Mouse (Mus musculus): ENCODE data around the gene Bex1. TPM values are rescaled to one million over a fixed set of nuclear protein-coding genes. Genes with fewer than 3 reads are reported as not detected.
A peak's percentile ranks its signal among the peaks of the same experiment; 100 is the strongest.

The Bex1 gene
- total RNA-seq, 2 experiments from 2014 or later: 1.8 TPM; not detected in 1

- no peak for ATAC-seq (replicated peaks; ENCODE audit: poor library complexity, severe bottlenecking)
These were observed 42.5 kb downstream of the Bex1 start for GRCm38 (mm10) chrX:136172786-136173185.

- ATAC-seq (replicated peaks; ENCODE audit: poor library complexity, severe bottlenecking): peak; percentile 99
These were observed 43.2 kb downstream of the Bex1 start, which contains the start of gene Tceal8 for GRCm38 (mm10) chrX:136172118-136172551. Gene Tceal8 (minus strand): TSS chrX:136172342.

GRCm38 (mm10) chrX:136171189-136172117, 43.9 kb downstream of the Bex1 start:
- ATAC-seq (replicated peaks; ENCODE audit: poor library complexity, severe bottlenecking): peak; percentile 31

- no peak for ATAC-seq (replicated peaks; ENCODE audit: poor library complexity, severe bottlenecking)
These were observed 44.7 kb downstream of the Bex1 start for GRCm38 (mm10) chrX:136170625-136171024.

Other genes starting within 250 kb of the Bex1 start
- 3.1 and 4.7 TPM in 2 replicates for gene Arxes2, start 221.7 kb downstream of the Bex1 start, total RNA-seq (2014; fragmentation: Nextera tagmentation)
- 0.41 TPM in 1 of 2 replicates, not detected in the other for gene Arxes2, start 221.7 kb downstream of the Bex1 start, total RNA-seq (2017)
- not detected in 2 replicates for gene Arxes1, start 182.1 kb downstream of the Bex1 start, total RNA-seq (2014; fragmentation: Nextera tagmentation)
- not detected in 2 replicates for gene Arxes1, start 182.1 kb downstream of the Bex1 start, total RNA-seq (2017)
- not detected in 2 replicates for gene Bex2, start 147.3 kb downstream of the Bex1 start, total RNA-seq (2014; fragmentation: Nextera tagmentation)
- gene Bex2, start 147.3 kb downstream of the Bex1 start, total RNA-seq (2017): 1.1 and 1.5 TPM in 2 replicates
- not detected in 2 replicates for gene Nxf3, start 130.3 kb downstream of the Bex1 start, total RNA-seq (2014; fragmentation: Nextera tagmentation)
- gene Nxf3, start 130.3 kb downstream of the Bex1 start, total RNA-seq (2017): not detected in 2 replicates
- 3.2 TPM in 1 of 2 replicates, not detected in the other for gene Bex4, start 76.5 kb downstream of the Bex1 start, total RNA-seq (2014; fragmentation: Nextera tagmentation)
- gene Bex4, start 76.5 kb downstream of the Bex1 start, total RNA-seq (2017): 4.7 TPM in 1 of 2 replicates, not detected in the other
- gene Tceal8, start 43.2 kb downstream of the Bex1 start, total RNA-seq (2014; fragmentation: Nextera tagmentation): 47.6 and 82.8 TPM in 2 replicates
- gene Tceal8, start 43.2 kb downstream of the Bex1 start, total RNA-seq (2017): 133 and 145 TPM in 2 replicates
- not detected in 2 replicates for gene Tceal5, start 11.6 kb downstream of the Bex1 start, total RNA-seq (2014; fragmentation: Nextera tagmentation)
- gene Tceal5, start 11.6 kb downstream of the Bex1 start, total RNA-seq (2017): not detected in 2 replicates
- gene Tceal7, start 734 bp downstream of the Bex1 start, total RNA-seq (2014; fragmentation: Nextera tagmentation): not detected in 2 replicates
- gene Tceal7, start 734 bp downstream of the Bex1 start, total RNA-seq (2017): not detected in 2 replicates
- gene Tceal9, start 29.6 kb upstream of the Bex1 start, total RNA-seq (2014; fragmentation: Nextera tagmentation): 99.9 and 102 TPM in 2 replicates
- gene Tceal9, start 29.6 kb upstream of the Bex1 start, total RNA-seq (2017): 187 and 225 TPM in 2 replicates
- gene Bex3, start 54.7 kb upstream of the Bex1 start, total RNA-seq (2014; fragmentation: Nextera tagmentation): 141 and 154 TPM in 2 replicates
- gene Bex3, start 54.7 kb upstream of the Bex1 start, total RNA-seq (2017): 87.5 and 104 TPM in 2 replicates

Measured in granulocyte monocyte progenitor cell, adult 5-6 weeks (primary cell).